Mouse (Mus musculus): ENCODE measurements around the gene Ascc3. TPM values are rescaled to one million over a fixed set of nuclear protein-coding genes. Genes with fewer than 3 reads are reported as not detected.
A peak's percentile ranks its signal among the peaks of the same experiment; 100 is the strongest.

Ascc3 gene
- polyA plus RNA-seq, 1 experiment from 2014 or later: 23.0 TPM

- ATAC-seq (ENCODE audit: low read depth) (no peak), DNase-seq (ENCODE audit: low spot score) (no peak)
- H3K4me2 ChIP-seq (ENCODE audit: low read depth, low read length): peak overlapping the region; percentile 21; the same call in 1 of the 2 replicates
- 5% methylated on average over 21 of the region's 21 CpGs for WGBS
- 0 out of 2 replicates have a peak, but pooled peaks cover 3% of the 10 kb centered on the region for H3K4me1 ChIP-seq (ENCODE audit: control insufficient read depth, insufficient read depth, low read length)
- H3K27me3 ChIP-seq (replicated peaks; ENCODE audit: control insufficient read depth, insufficient read depth, low read length): peaks cover 82% of the 10 kb centered on the region
- H3K9me3 ChIP-seq (ENCODE audit: control insufficient read depth, low read length): no peaks in the 10 kb centered on the region
- no peaks in the 10 kb centered on the region for H3K36me3 ChIP-seq (ENCODE audit: control insufficient read depth, insufficient read depth, low read length)
- H3K4me3 ChIP-seq (ENCODE audit: low read depth, low read length): peak overlapping the region; percentile 14; the same call in 1 of the 2 replicates
- H3K27ac ChIP-seq (replicated peaks; ENCODE audit: low read depth, low read length): no peak overlapping the region
- no peak overlapping the region for H3K9ac ChIP-seq (ENCODE audit: low read depth, low read length)
Measured at GRCm38 (mm10) chr10:50899846-50900745, 307.6 kb downstream of the Ascc3 start.

All from embryonic facial prominence, embryonic 14.5 days (tissue).